Mouse (Mus musculus): Measurements from ENCODE around the gene Dhx8. TPM values are rescaled to one million over a fixed set of nuclear protein-coding genes. Genes with fewer than 3 reads are reported as not detected.

Gene Dhx8
- polyA plus RNA-seq, 1 experiment from 2014 or later = 20.4 TPM

DNA sequence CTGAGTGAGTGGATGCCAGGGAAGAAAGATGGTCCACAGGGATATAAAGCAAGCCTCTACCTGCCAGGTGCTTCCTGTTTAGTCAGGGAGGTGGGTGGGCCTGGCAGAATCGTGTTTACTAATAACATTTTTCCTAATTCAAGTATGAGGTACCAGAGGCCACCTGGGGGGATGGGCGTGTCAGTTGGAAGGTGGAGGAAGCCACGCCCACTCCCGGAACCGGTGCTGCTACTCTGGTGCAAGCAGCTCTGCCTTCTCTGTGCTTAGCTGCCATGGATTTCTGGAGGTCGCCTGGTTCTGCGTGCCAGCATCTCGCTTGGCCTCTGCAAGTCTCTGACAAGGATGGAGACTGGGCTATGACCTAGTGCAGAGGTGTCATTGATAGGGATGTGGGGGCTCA lies 65.4 kb downstream of the Dhx8 start:
- no peaks in the 10 kb centered on the region for H3K9me3 ChIP-seq (replicated peaks; ENCODE audit: low read length)
- H3K36me3 ChIP-seq (ENCODE audit: insufficient read depth, low read length) = no peaks in the 10 kb centered on the region
- no peak overlapping the region for H3K9ac ChIP-seq (ENCODE audit: low read depth, low read length)
- no peaks in the 10 kb centered on the region for H3K27me3 ChIP-seq (ENCODE audit: insufficient read depth, low read length)
- no peak overlapping the region for H3K4me2 ChIP-seq (ENCODE audit: low read length)
- no peak overlapping the region for H3K27ac ChIP-seq
- peaks cover 6% of the 10 kb centered on the region; the same call in 1 of the 2 replicates for H3K4me1 ChIP-seq (replicated peaks; ENCODE audit: insufficient read depth, low read length)
- no peak for DNase-seq (ENCODE audit: low spot score)
- TF ChIP-seq CTCF (IDR thresholded peaks at IDR 0.05; ENCODE audit: low read depth) = no peak
- H3K4me3 ChIP-seq (replicated peaks; ENCODE audit: low read depth, low read length) = no peak overlapping the region
- WGBS = 40% methylated on average over 8 of the region's 8 CpGs
- ATAC-seq (replicated peaks; ENCODE audit: low FRiP score, low read depth) = no peak

DNA sequence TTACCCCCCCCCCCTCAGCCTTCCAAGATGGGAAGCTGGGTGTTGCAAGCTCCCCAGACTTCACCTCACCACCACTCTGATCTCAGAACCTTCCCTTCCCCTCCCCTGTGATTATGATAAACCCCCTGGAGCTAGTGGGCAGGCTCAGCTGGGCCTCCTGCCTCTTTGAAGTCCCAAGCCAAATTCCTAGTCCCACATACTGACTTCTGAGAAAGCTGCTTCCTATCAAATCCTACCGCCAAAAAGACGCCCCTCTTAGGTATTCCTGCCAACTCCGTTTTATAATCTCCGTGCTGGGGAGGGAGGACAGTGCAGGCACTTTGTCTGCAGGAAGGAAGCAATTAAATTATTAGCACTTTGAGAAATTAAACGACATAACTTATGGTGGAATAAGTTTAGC lies 68.7 kb downstream of the Dhx8 start:
- 11% methylated on average over 5 of the region's 5 CpGs for WGBS
- Histone ChIP-seq H3K9me3 (replicated peaks; ENCODE audit: low read length) (no peaks in the 10 kb centered on the region), H3K27me3 (ENCODE audit: insufficient read depth, low read length) (no peaks in the 10 kb centered on the region), H3K4me2 (ENCODE audit: low read length) (no peak overlapping the region), H3K4me3 (replicated peaks; ENCODE audit: low read depth, low read length) (no peak overlapping the region), H3K4me1 (replicated peaks; ENCODE audit: insufficient read depth, low read length) (peaks cover 6% of the 10 kb centered on the region; the same call in 1 of the 2 replicates), H3K9ac (ENCODE audit: low read depth, low read length) (no peak overlapping the region), H3K27ac (no peak overlapping the region), H3K36me3 (ENCODE audit: insufficient read depth, low read length) (no peaks in the 10 kb centered on the region)
- ATAC-seq (replicated peaks; ENCODE audit: low FRiP score, low read depth) = no peak
- no peak for TF ChIP-seq CTCF (IDR thresholded peaks at IDR 0.05; ENCODE audit: low read depth)
- peak; percentile 49 for DNase-seq (ENCODE audit: low spot score)

DNA sequence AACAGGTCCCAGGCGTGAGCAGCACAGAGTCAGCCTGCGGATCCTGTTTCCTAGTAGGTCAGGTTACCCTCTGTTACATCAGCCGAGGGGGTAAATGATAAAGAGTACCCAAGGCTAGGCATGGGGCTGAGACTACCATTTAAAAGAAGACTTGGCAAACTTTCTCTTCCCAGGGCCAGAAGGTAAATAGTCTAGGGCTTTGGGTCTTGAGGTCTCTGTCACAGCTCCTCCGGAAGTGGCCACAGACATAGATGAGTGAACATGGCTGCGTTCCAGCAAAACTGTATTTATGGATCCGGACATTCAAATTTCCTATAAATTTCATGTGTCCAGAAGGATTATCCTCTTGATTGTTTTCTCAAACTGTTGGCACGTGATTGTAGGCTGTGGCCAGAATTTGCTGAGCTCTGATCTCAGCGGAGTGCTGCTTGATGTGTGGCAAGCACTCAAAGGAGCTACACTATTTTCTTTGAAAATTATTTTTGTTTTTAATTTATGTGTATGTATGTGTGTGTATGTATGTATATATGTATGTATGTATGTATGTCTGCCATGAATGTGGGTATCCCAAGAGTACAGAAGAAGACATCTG lies 72.5 kb downstream of the Dhx8 start:
- H3K9ac ChIP-seq (ENCODE audit: low read depth, low read length) = no peak overlapping the region
- no peak overlapping the region for H3K4me3 ChIP-seq (replicated peaks; ENCODE audit: low read depth, low read length)
- H3K36me3 ChIP-seq (ENCODE audit: insufficient read depth, low read length) = no peaks in the 10 kb centered on the region
- TF ChIP-seq CTCF (IDR thresholded peaks at IDR 0.05; ENCODE audit: low read depth) = no peak
- WGBS = 69% methylated on average over 8 of the region's 8 CpGs
- H3K4me1 ChIP-seq (replicated peaks; ENCODE audit: insufficient read depth, low read length) = peaks cover 10% of the 10 kb centered on the region; the same call in 1 of the 2 replicates
- H3K9me3 ChIP-seq (replicated peaks; ENCODE audit: low read length) = no peaks in the 10 kb centered on the region
- DNase-seq (ENCODE audit: low spot score) (no peak), ATAC-seq (replicated peaks; ENCODE audit: low FRiP score, low read depth) (no peak)
- H3K4me2 ChIP-seq (ENCODE audit: low read length) = no peak overlapping the region
- no peak overlapping the region for H3K27ac ChIP-seq
- no peaks in the 10 kb centered on the region for H3K27me3 ChIP-seq (ENCODE audit: insufficient read depth, low read length)

DNA sequence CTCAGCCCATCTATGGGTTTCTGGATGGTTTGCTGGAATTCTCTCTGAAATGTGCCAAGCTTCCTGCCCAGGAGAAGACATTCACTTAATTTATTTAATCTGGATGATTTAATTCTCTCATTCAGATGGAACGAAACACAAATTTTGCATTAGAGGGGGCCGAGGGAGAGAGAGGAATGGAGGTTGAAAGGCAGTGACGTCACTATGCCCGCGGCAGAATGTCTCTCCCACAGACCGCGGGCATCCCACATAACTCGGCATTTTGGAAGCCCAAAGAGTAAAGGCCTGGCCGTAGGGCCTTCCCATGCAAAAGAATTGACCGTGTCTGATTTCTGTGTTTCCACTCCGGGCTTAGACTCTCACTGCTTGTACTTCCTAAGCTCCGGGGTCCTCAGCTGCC lies 74.0 kb downstream of the Dhx8 start:
- Histone ChIP-seq H3K27me3 (ENCODE audit: insufficient read depth, low read length) (0 out of 2 replicates have a peak, but pooled peaks cover 3% of the 10 kb centered on the region), H3K36me3 (ENCODE audit: insufficient read depth, low read length) (no peaks in the 10 kb centered on the region), H3K27ac (no peak overlapping the region), H3K4me1 (replicated peaks; ENCODE audit: insufficient read depth, low read length) (peaks cover 10% of the 10 kb centered on the region; the same call in 1 of the 2 replicates), H3K9me3 (replicated peaks; ENCODE audit: low read length) (no peaks in the 10 kb centered on the region), H3K4me3 (replicated peaks; ENCODE audit: low read depth, low read length) (no peak overlapping the region), H3K9ac (ENCODE audit: low read depth, low read length) (no peak overlapping the region), H3K4me2 (ENCODE audit: low read length) (no peak overlapping the region)
- no peak for DNase-seq (ENCODE audit: low spot score)
- 55% methylated on average over 12 of the region's 12 CpGs for WGBS
- no peak for ATAC-seq (replicated peaks; ENCODE audit: low FRiP score, low read depth)
- TF ChIP-seq CTCF (IDR thresholded peaks at IDR 0.05; ENCODE audit: low read depth) = no peak

DNA sequence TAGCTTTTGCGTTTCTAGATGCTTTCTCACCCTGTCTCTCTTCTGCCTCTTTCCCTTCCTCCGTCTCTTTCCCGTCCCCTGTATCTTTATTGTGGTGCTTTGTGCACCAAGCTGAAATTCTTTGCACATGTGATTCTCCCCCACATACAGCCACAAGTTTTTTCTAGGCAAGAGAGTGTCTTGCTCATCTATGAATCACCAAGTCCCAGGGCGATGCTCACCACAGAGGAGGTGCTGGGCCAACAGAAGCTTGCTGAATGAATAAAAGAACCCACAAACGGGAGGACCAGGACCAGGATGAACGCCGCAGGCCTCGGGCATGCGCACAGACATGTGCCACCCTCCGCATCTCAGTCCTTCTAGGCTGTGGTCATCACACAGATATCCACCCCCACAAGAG lies 74.5 kb downstream of the Dhx8 start:
- H3K4me2 ChIP-seq (ENCODE audit: low read length) = no peak overlapping the region
- ATAC-seq (replicated peaks; ENCODE audit: low FRiP score, low read depth) = no peak
- 0 out of 2 replicates have a peak, but pooled peaks cover 4% of the 10 kb centered on the region for H3K4me1 ChIP-seq (replicated peaks; ENCODE audit: insufficient read depth, low read length)
- H3K27me3 ChIP-seq (ENCODE audit: insufficient read depth, low read length) = 0 out of 2 replicates have a peak, but pooled peaks cover 3% of the 10 kb centered on the region
- H3K4me3 ChIP-seq (replicated peaks; ENCODE audit: low read depth, low read length) = no peak overlapping the region
- no peaks in the 10 kb centered on the region for H3K36me3 ChIP-seq (ENCODE audit: insufficient read depth, low read length)
- 78% methylated on average over 10 of the region's 10 CpGs for WGBS
- no peaks in the 10 kb centered on the region for H3K9me3 ChIP-seq (replicated peaks; ENCODE audit: low read length)
- TF ChIP-seq CTCF (IDR thresholded peaks at IDR 0.05; ENCODE audit: low read depth) = no peak
- DNase-seq (ENCODE audit: low spot score) = no peak
- no peak overlapping the region for H3K27ac ChIP-seq
- no peak overlapping the region for H3K9ac ChIP-seq (ENCODE audit: low read depth, low read length)

DNA sequence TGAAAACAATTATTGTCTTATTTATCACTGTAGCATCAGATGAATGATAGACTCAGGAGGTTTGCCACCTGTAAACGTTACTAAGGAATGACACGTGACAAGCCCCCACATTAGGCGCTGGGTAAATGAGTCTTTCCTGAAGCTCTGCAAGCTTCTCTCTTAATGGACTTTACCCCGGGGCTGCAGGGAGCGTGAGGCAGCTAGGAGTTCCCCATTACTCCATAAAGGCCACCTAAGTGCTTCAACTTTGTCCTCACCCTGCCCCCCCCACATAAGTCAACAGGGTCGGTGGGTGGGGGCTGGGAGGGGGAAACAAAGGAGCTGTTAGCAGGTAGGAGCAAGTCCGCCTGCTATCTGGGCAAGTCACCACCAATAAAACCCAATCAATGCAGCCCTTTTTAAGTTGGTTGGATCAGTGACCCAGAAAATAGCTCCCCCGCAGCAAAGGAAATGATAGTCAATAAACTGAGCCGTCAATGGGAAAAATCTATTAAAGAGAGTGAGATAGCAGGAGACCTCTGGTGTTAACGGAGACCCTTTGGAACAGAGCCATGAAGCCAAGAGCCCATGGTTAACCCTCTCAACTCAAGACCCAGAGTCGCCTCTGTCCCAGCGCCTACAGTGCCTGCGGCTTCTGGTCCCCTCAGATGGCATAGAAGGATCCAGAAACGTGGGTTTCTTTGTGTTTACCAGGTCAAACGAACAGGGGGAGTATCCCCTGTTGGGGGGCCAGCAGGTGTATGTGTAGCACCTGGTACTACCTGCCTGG lies 76.5 kb downstream of the Dhx8 start:
- Histone ChIP-seq H3K4me3 (replicated peaks; ENCODE audit: low read depth, low read length) (no peak overlapping the region), H3K4me2 (ENCODE audit: low read length) (no peak overlapping the region), H3K9ac (ENCODE audit: low read depth, low read length) (no peak overlapping the region), H3K4me1 (replicated peaks; ENCODE audit: insufficient read depth, low read length) (peaks cover 4% of the 10 kb centered on the region; the same call in 1 of the 2 replicates), H3K27me3 (ENCODE audit: insufficient read depth, low read length) (0 out of 2 replicates have a peak, but pooled peaks cover 3% of the 10 kb centered on the region), H3K27ac (no peak overlapping the region), H3K36me3 (ENCODE audit: insufficient read depth, low read length) (no peaks in the 10 kb centered on the region), H3K9me3 (replicated peaks; ENCODE audit: low read length) (no peaks in the 10 kb centered on the region)
- DNase-seq (ENCODE audit: low spot score) = no peak
- 12% methylated on average over 15 of the region's 15 CpGs for WGBS
- ATAC-seq (replicated peaks; ENCODE audit: low FRiP score, low read depth) = no peak
- TF ChIP-seq CTCF (IDR thresholded peaks at IDR 0.05; ENCODE audit: low read depth) = no peak
